Mouse (Mus musculus) liver, embryonic 14.5 days (tissue): ENCODE results near the gene Hgd.

Source experiments
- CTCF ChIP-seq: IDR thresholded peaks from 2 replicates; pipeline ENCODE4 v1.5.1; 2016; ENCODE audit warnings: antibody characterized with exemption, low read depth, control low read depth
- EP300 ChIP-seq: IDR thresholded peaks from 2 replicates; pipeline ENCODE4 v1.6.1; 2016; ENCODE audit warnings: antibody characterized with exemption, low read depth

DNA sequence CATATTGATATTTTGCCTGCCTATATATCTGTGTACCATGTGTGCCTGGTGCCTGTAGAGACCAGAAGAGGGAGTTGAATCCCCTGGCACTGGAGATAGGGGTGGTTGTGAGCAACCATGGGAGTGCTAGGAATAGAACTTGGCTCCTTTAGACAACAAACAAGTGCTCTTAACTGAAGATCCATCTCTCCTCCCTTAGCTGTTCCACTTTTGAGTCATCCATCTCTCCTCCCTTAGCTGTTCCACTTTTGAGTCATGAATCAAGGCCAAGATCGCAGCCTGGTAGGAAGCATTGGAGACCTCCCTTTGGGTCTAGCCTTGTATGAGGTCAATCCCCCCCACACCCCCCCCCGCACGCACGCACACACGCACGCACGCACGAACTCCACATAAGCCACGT lies 34.6 kb downstream of the Hgd start:
- no peak for TF ChIP-seq EP300
- TF ChIP-seq CTCF = no peak
